Mouse (Mus musculus) cerebellum, adult (tissue): ENCODE results near the gene Lypd9.
"Not testable (repeated sequence)": the region's sequence is repeated elsewhere in the genome, so short reads cannot be mapped to it uniquely, and the experiment has no call there.

Experiments
- ATAC-seq: cut with Nextera tagmentation; 2 replicates; pipeline ENCODE4 v1.9.2; 2017; ENCODE audit warnings: mild to moderate bottlenecking, moderate library complexity, mixed read lengths; ENCODE audit not compliant: insufficient number of reproducible peaks, low FRiP score, low TSS enrichment

Gene Lypd9

GRCm38 (mm10) chr11:58452759-58453158, at the start of gene Lypd9:
Gene Lypd9, minus strand, starts transcription at chr11:58452923.
- no peak for ATAC-seq

- not testable (repeated sequence) for ATAC-seq
These were observed 49.7 kb upstream of the Lypd9 start, which contains the start of gene Olfr331 for GRCm38 (mm10) chr11:58502472-58502871. Gene Olfr331, minus strand, starts transcription at chr11:58502572.

DNA sequence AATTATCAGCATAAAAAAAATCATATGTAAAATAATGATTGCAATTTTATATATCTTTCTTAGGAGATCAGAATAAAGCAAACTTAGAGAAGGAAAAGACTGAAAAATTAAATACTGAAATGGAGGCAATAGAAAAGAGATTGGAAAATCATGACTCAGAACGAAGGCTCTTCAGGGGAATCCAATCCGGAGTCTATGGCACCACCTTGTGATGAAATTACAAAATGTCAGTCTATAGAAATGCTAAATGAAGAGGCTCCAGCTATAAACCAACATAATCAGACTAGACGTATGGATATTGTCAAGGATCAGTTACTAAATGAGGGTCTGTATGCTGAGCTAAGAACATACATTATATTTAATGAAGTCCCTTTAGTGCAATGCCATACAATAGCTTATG, 46.6 kb upstream of the Lypd9 start:
- no peak for ATAC-seq

GRCm38 (mm10) chr11:58498761-58499160, 46.0 kb upstream of the Lypd9 start:
- no peak for ATAC-seq

- no peak for ATAC-seq
These were observed 39.7 kb upstream of the Lypd9 start, which contains the start of gene Olfr332 for GRCm38 (mm10) chr11:58492455-58492854. Gene Olfr332, minus strand, starts transcription at chr11:58492555.

DNA sequence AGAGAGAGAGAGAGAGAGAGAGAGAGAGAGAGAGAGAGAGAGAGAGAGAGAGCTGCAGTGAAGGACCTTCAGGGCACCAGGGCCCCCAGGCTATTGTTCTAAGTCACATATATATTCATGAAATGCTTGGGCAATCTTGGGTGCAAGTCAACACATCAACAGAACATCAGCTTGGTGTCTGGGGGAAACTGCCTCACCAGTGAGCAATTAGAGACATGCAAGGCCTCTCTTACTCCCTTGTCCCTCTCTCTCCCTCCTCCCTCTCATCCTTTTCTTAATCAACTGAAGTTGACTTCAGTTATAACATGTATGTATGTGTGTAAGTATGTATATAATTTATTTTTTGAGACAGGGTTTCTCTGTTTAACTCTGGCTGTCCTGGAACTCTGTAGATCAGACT, 9.4 kb upstream of the Lypd9 start, which contains the start of gene Olfr30:
Gene Olfr30, minus strand, starts transcription at position 101 of the 400 bp plus-strand sequence.
- no peak for ATAC-seq

DNA sequence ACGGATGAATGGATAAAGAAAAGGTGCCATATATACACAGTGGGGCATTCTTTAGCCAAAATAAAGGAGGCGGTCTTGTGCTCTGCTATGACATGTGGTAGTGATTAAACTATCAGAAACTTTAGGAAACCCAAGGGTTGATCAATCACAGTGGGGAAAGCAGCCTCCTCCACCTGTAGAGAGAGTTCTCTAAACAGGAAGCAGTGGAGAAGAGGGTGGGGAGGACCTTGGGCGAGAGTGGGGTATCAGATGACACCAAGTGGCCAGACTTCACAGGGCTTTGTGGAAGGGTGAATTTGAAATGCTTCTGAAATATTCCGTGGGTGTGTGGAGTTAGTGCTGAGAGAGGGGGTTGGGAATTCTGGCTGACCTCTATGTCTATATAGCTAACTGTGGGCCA, 869 bp upstream of the Lypd9 start:
- ATAC-seq, result no peak

DNA sequence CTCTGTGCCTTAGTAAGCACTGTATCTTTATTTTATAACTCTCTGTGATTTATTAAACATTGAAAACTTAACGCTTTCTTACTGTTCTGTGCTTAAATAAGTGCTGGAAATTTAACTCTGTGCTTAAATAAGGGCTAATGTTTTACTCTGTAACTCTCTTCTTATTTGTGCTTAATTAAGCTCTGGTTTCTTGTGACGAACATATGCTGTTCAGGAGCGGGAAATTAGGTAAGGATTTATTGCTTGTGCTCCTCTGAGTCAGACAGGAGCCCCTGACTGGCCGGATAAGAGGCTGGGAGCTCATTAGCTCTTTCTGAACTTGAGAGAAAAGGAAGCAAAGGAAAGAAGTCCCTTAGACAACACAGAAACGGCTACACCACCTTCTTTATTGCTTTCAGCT, 14.9 kb downstream of the Lypd9 start:
- no peak for ATAC-seq

GRCm38 (mm10) chr11:58432259-58432658, 20.5 kb downstream of the Lypd9 start, which contains the start of gene Gm12253:
Gene Gm12253, plus strand, starts transcription at chr11:58432559.
- no peak for ATAC-seq

DNA sequence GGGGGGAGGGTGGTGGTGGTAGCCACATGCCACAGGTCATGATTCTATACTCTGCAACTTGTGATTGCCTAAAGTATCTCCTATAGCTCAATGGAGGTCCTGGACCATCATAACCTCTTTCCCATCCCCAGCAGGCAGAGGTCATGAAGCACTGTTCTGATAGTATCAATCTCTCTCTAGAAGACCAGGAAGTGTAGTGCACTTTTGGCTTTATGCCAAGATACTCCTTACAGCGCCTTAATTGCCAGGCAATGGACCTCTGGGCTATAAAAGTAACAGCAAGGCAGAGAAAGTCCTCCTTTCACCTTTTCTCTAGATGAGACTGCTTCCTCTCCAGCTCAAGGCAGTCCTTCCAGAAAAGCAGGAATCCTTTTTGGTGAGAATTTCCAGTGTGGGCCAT, 31.9 kb downstream of the Lypd9 start, which contains the start of gene 1810065E05Rik:
Gene 1810065E05Rik, plus strand, starts transcription at position 297 of the 400 bp plus-strand sequence.
- ATAC-seq, result no peak

DNA sequence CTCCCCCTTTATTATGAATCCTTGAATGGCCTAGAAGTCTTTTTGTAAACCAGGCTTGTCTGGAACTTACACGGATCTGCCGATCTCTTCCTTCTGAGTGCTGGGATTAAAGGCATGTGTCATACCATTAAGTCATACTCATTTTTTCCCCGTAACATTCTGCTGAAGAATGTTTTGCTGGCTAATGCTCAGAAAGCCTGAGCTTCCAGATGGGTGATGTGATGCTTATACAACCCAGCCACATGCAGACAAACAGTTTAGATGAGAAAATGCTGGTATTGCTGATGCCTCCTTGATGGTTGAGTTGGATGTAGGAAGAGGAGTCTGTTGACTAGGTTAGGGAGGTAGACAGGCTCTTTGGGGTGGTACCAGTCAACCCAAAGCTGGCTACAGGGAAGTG, 34.4 kb downstream of the Lypd9 start:
- ATAC-seq, result no peak

GRCm38 (mm10) chr11:58408066-58408465, 44.7 kb downstream of the Lypd9 start:
- ATAC-seq, result no peak

GRCm38 (mm10) chr11:58400655-58401054, 52.1 kb downstream of the Lypd9 start:
- no peak for ATAC-seq

DNA sequence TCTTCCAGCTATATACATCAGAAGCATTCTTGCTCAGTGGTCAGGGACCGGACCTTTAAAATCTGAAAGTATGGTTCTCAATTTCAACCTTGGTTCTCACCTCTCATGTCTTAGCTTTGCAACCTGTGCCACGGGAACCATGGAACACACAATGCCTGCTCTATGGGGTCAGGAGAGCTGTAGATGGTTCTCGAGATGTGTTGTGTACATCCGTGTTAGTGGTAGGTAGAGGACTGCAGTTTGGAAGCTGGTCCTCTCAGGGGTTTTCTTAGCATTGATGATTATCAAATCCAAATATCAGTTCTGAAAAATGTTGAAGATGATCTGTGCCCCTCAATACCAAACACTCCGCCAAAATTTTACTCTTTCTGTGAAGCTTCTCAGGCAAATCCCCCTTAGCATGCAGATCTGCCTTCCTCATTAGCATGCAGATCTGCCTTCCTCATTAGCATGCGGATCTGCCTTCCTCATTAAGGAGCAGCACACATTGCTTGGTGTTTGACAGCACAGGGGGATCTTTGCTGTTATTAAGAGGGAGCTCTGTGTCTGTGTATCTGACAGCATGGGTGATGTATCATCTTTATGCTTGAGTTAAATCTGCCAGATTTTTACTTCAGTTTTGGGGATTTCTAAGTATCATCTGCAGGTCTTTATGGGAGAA, 52.6 kb downstream of the Lypd9 start:
- ATAC-seq, result no peak
